Mouse (Mus musculus) liver, adult 2 months (tissue): Measurements from ENCODE around the gene Aplp1.

ENCODE experiments used
- CTCF ChIP-seq: fragments of 200-500 bp; IDR thresholded peaks from 2 replicates; pipeline ENCODE4 v1.5.1; 2011; ENCODE audit warnings: low read depth, low read length, control low read depth
- POLR2A ChIP-seq: fragments of 200-500 bp; IDR thresholded peaks from 2 replicates; pipeline ENCODE4 v1.6.1; 2011; ENCODE audit warnings: low read length, control low read depth; ENCODE audit not compliant: insufficient read depth; ENCODE audit errors: extremely low read depth

- TF ChIP-seq POLR2A, result no peak
- no peak for TF ChIP-seq CTCF
Observed at GRCm38 (mm10) chr7:30453327-30453726, 8.0 kb upstream of the Aplp1 start.
